Mouse (Mus musculus) ES-Bruce4 (cell line): ENCODE measurements around the gene Cope. TPM values are rescaled to one million over a fixed set of nuclear protein-coding genes. Genes with fewer than 3 reads are reported as not detected.

Source experiments
- H3K27ac ChIP-seq: 2 replicates; pipeline ENCODE4 v1.5.1; 2012; ENCODE audit warnings: low read length, inconsistent platforms; ENCODE audit not compliant: insufficient read depth
- H3K27me3 ChIP-seq: 2 replicates; pipeline ENCODE4 v1.6.1; 2012; ENCODE audit warnings: mild to moderate bottlenecking, low read length, inconsistent platforms; ENCODE audit not compliant: control insufficient read depth, poor library complexity, insufficient read depth, severe bottlenecking
- H3K36me3 ChIP-seq: 2 replicates; pipeline ENCODE4 v1.6.1; 2012; ENCODE audit warnings: inconsistent platforms, mild to moderate bottlenecking, low read length, moderate library complexity; ENCODE audit not compliant: control insufficient read depth, poor library complexity, insufficient read depth, severe bottlenecking
- H3K4me1 ChIP-seq: one replicate; pipeline ENCODE4 v1.8.1; 2011; ENCODE audit warnings: low read length; ENCODE audit not compliant: control insufficient read depth, insufficient read depth
- H3K4me3 ChIP-seq: 2 replicates; pipeline ENCODE4 v1.5.1; 2011; ENCODE audit warnings: low read depth, mild to moderate bottlenecking, low read length
- H3K9ac ChIP-seq: 2 replicates; pipeline ENCODE4 v1.6.1; 2012; ENCODE audit warnings: low read depth, mild to moderate bottlenecking, inconsistent platforms; ENCODE audit not compliant: poor library complexity, severe bottlenecking
- H3K9me3 ChIP-seq: replicated peaks from 2 replicates; pipeline ENCODE4 v1.6.1; 2012; ENCODE audit warnings: mild to moderate bottlenecking, low read length, inconsistent platforms; ENCODE audit not compliant: control insufficient read depth, poor library complexity, insufficient read depth, severe bottlenecking
- CTCF ChIP-seq: IDR thresholded peaks from one replicate; pipeline ENCODE4 v1.8.1; 2011; ENCODE audit warnings: low read depth, low read length
- EP300 ChIP-seq: IDR thresholded peaks from 2 replicates; pipeline ENCODE4 v1.6.1; 2011; ENCODE audit warnings: low read depth, low read length; ENCODE audit not compliant: insufficient read depth
- POLR2A ChIP-seq: IDR thresholded peaks from one replicate; pipeline ENCODE4 v1.8.1; 2011; ENCODE audit warnings: low read length; ENCODE audit not compliant: insufficient read depth
- polyA plus RNA-seq: library from polyadenylated mRNA; stranded (reverse); fragments of >200 nt; gene quantifications from 2 replicates; pipeline ENCODE4 v1.2.4, GENCODE M21; 2011; ENCODE audit warnings: low read depth; ENCODE audit not compliant: missing spikeins, insufficient read depth, insufficient read length

Gene Cope
- polyA plus RNA-seq, 1 experiment: 115 TPM

GRCm38 (mm10) chr8:70332878-70333202, 30.5 kb downstream of the Cope start:
- Histone ChIP-seq H3K9me3 (no peaks in the 10 kb centered on the region), H3K27me3 (no peaks in the 10 kb centered on the region), H3K27ac (no peak overlapping the region), H3K4me3 (no peak overlapping the region), H3K9ac (no peak overlapping the region), H3K4me1 (peaks cover 2% of the 10 kb centered on the region), H3K36me3 (peaks cover 47% of the 10 kb centered on the region)
- no peak for TF ChIP-seq EP300
- no peak for TF ChIP-seq POLR2A
- TF ChIP-seq CTCF: no peak

- TF ChIP-seq POLR2A (no peak), EP300 (no peak), CTCF (no peak)
- no peak overlapping the region for H3K4me3 ChIP-seq
- H3K36me3 ChIP-seq: peaks cover 94% of the 10 kb centered on the region
- H3K9me3 ChIP-seq: no peaks in the 10 kb centered on the region
- H3K9ac ChIP-seq: no peak overlapping the region
- no peaks in the 10 kb centered on the region for H3K4me1 ChIP-seq
- H3K27me3 ChIP-seq: no peaks in the 10 kb centered on the region
- H3K27ac ChIP-seq: no peak overlapping the region
These were observed 36.6 kb downstream of the Cope start for GRCm38 (mm10) chr8:70338931-70339330.

- no peak overlapping the region for H3K4me3 ChIP-seq
- no peaks in the 10 kb centered on the region for H3K4me1 ChIP-seq
- H3K27me3 ChIP-seq: no peaks in the 10 kb centered on the region
- peaks cover 79% of the 10 kb centered on the region for H3K36me3 ChIP-seq
- H3K9me3 ChIP-seq: no peaks in the 10 kb centered on the region
- no peak overlapping the region for H3K9ac ChIP-seq
- TF ChIP-seq POLR2A (no peak), EP300 (no peak), CTCF (no peak)
- H3K27ac ChIP-seq: no peak overlapping the region
These were observed 38.3 kb downstream of the Cope start for GRCm38 (mm10) chr8:70340659-70341058.

GRCm38 (mm10) chr8:70342007-70342406, 39.7 kb downstream of the Cope start:
- no peak for TF ChIP-seq POLR2A
- no peaks in the 10 kb centered on the region for H3K27me3 ChIP-seq
- peaks cover 70% of the 10 kb centered on the region for H3K36me3 ChIP-seq
- no peak overlapping the region for H3K4me3 ChIP-seq
- no peak overlapping the region for H3K9ac ChIP-seq
- H3K9me3 ChIP-seq: no peaks in the 10 kb centered on the region
- H3K27ac ChIP-seq: no peak overlapping the region
- H3K4me1 ChIP-seq: no peaks in the 10 kb centered on the region

GRCm38 (mm10) chr8:70343076-70343475, 40.8 kb downstream of the Cope start:
- Histone ChIP-seq H3K9ac (no peak overlapping the region), H3K27ac (no peak overlapping the region), H3K27me3 (no peaks in the 10 kb centered on the region), H3K4me1 (no peaks in the 10 kb centered on the region), H3K4me3 (no peak overlapping the region), H3K36me3 (peaks cover 60% of the 10 kb centered on the region), H3K9me3 (no peaks in the 10 kb centered on the region)
- TF ChIP-seq CTCF: no peak
- no peak for TF ChIP-seq EP300
- no peak for TF ChIP-seq POLR2A

GRCm38 (mm10) chr8:70343696-70344095, 41.4 kb downstream of the Cope start:
- Histone ChIP-seq H3K9me3 (no peaks in the 10 kb centered on the region), H3K9ac (no peak overlapping the region), H3K27ac (no peak overlapping the region), H3K36me3 (peaks cover 54% of the 10 kb centered on the region), H3K4me3 (no peak overlapping the region), H3K4me1 (peaks cover 2% of the 10 kb centered on the region), H3K27me3 (no peaks in the 10 kb centered on the region)
- TF ChIP-seq POLR2A (no peak), CTCF (peak; percentile 56)
